Mouse (Mus musculus) heart, adult 2 months (tissue): ENCODE data around the gene Stox2.

ENCODE experiments used
- CTCF ChIP-seq: fragments of 200-600 bp; IDR thresholded peaks from 2 replicates; pipeline ENCODE4 v1.8.1; 2022; ENCODE audit warnings: antibody characterized with exemption, mild to moderate bottlenecking, moderate library complexity
- EP300 ChIP-seq: fragments of 200-500 bp; IDR thresholded peaks from 2 replicates; pipeline ENCODE4 v1.6.1; 2011; ENCODE audit warnings: low read depth, low read length, control low read depth; ENCODE audit not compliant: insufficient read depth
- POLR2A ChIP-seq: fragments of 200-500 bp; IDR thresholded peaks from 2 replicates; pipeline ENCODE4 v1.6.1; 2011; ENCODE audit warnings: mild to moderate bottlenecking, low read depth, low read length, control low read depth; ENCODE audit not compliant: insufficient read depth

GRCm38 (mm10) chr8:47232081-47232480, 214.1 kb downstream of the Stox2 start:
- TF ChIP-seq CTCF (no peak), EP300 (no peak), POLR2A (no peak)
